Mouse (Mus musculus) forebrain, postnatal 0 days (tissue): ENCODE results near the gene Mllt6. TPM values are rescaled to one million over a fixed set of nuclear protein-coding genes. Genes with fewer than 3 reads are reported as not detected.
A peak's percentile ranks its signal among the peaks of the same experiment; 100 is the strongest.

Experiments
- ATAC-seq: fragments of 200-750 bp; cut with Nextera tagmentation; 2 replicates; pipeline ENCODE4 v1.8.0; 2017; ENCODE audit warnings: mild to moderate bottlenecking, moderate library complexity
- DNase-seq: peaks from one replicate; pipeline ENCODE4 v3.0.0-alpha.2; 2015
- H3K27ac ChIP-seq: fragments of 300-500 bp; sonication (generic); 2 replicates; pipeline ENCODE4 v1.5.1; 2014; ENCODE audit warnings: low read depth, mild to moderate bottlenecking, antibody characterized with exemption, low read length, moderate library complexity, mixed read lengths
- H3K27me3 ChIP-seq: fragments of 300-500 bp; sonication (generic); 2 replicates; pipeline ENCODE4 v1.6.1; 2014; ENCODE audit warnings: mild to moderate bottlenecking, low read length, mixed read lengths; ENCODE audit not compliant: insufficient read depth
- H3K36me3 ChIP-seq: fragments of 300-500 bp; sonication (generic); 2 replicates; pipeline ENCODE4 v1.6.1; 2014; ENCODE audit warnings: mild to moderate bottlenecking, moderate library complexity; ENCODE audit not compliant: insufficient read depth
- H3K4me1 ChIP-seq: fragments of 300-500 bp; sonication (generic); 2 replicates; pipeline ENCODE4 v1.6.1; 2014; ENCODE audit warnings: antibody characterized with exemption; ENCODE audit not compliant: insufficient read depth
- H3K4me2 ChIP-seq: fragments of 300-500 bp; sonication (generic); 2 replicates; pipeline ENCODE4 v1.6.1; 2014; ENCODE audit warnings: low read depth, mild to moderate bottlenecking, moderate library complexity
- H3K4me3 ChIP-seq: fragments of 300-500 bp; sonication (generic); 2 replicates; pipeline ENCODE4 v1.5.1; 2014; ENCODE audit warnings: low read depth, low read length, mixed read lengths
- H3K9ac ChIP-seq: fragments of 300-500 bp; sonication (generic); 2 replicates; pipeline ENCODE4 v1.6.1; 2014; ENCODE audit warnings: mild to moderate bottlenecking
- H3K9me3 ChIP-seq: fragments of 300-500 bp; sonication (generic); 2 replicates; pipeline ENCODE4 v1.6.1; 2016; ENCODE audit warnings: low read length
- CTCF ChIP-seq: sonication (generic); IDR thresholded peaks from 2 replicates; pipeline ENCODE4 v1.5.1; 2016; ENCODE audit warnings: antibody characterized with exemption, control low read depth, low read depth
- WGBS: fragments of 180-500 bp; shearing (Covaris S2); extraction: QIAGEN DNeasy Blood & Tissue Kit; methylation state at CpG from one replicate; pipeline ENCODE4 v1.1.7; 2014; 5-methylcytosine and 5-hydroxymethylcytosine counted together
- polyA plus RNA-seq: library from polyadenylated mRNA; unstranded; fragments of >200 nt; fragmentation: Nextera tagmentation; extraction: Ambion mirVana; gene quantifications from 2 replicates; pipeline ENCODE4 v1.2.1, GENCODE M21; 2015
- total RNA-seq: library from RNA; depleted of rRNA; stranded (reverse); fragments of >200 nt; gene quantifications from 2 replicates; pipeline ENCODE4 v1.2.3, GENCODE M21; 2014

Gene Mllt6
- total and polyA plus RNA-seq, 2 experiments from 2014 or later, result 1.7 to 48.1 TPM

- H3K27ac ChIP-seq, result no peak overlapping the region
- H3K4me1 ChIP-seq, result no peaks in the 10 kb centered on the region
- H3K4me3 ChIP-seq, result no peak overlapping the region
- H3K4me2 ChIP-seq, result no peak overlapping the region
- TF ChIP-seq CTCF, result no peak
- no peak for DNase-seq
- no peak for ATAC-seq
- peaks cover 70% of the 10 kb centered on the region for H3K36me3 ChIP-seq
- no peaks in the 10 kb centered on the region for H3K27me3 ChIP-seq
- WGBS, result 79% methylated on average over 15 of the region's 15 CpGs
- no peak overlapping the region for H3K9ac ChIP-seq
- H3K9me3 ChIP-seq, result no peaks in the 10 kb centered on the region
Measured at GRCm38 (mm10) chr11:97676050-97676754, 13.0 kb downstream of the Mllt6 start.

- Histone ChIP-seq H3K36me3 (peaks cover 77% of the 10 kb centered on the region), H3K4me3 (no peak overlapping the region), H3K27ac (no peak overlapping the region), H3K9ac (no peak overlapping the region), H3K27me3 (no peaks in the 10 kb centered on the region), H3K4me2 (no peak overlapping the region), H3K4me1 (no peaks in the 10 kb centered on the region), H3K9me3 (no peaks in the 10 kb centered on the region)
- no peak for ATAC-seq
- DNase-seq, result no peak
- 17% methylated on average over 15 of the region's 15 CpGs for WGBS
- no peak for TF ChIP-seq CTCF
Measured at GRCm38 (mm10) chr11:97677381-97677780, 14.2 kb downstream of the Mllt6 start.

GRCm38 (mm10) chr11:97677842-97678241 lies 14.6 kb downstream of the Mllt6 start:
- H3K9ac ChIP-seq, result no peak overlapping the region
- DNase-seq, result no peak

GRCm38 (mm10) chr11:97678301-97678700 lies 15.1 kb downstream of the Mllt6 start:
- no peak for TF ChIP-seq CTCF
- H3K27me3 ChIP-seq, result no peaks in the 10 kb centered on the region
- no peak overlapping the region for H3K27ac ChIP-seq
- 0 out of 2 replicates have a peak, but pooled peaks have one; percentile 23 for ATAC-seq
- H3K4me1 ChIP-seq, result no peaks in the 10 kb centered on the region
- H3K4me3 ChIP-seq, result no peak overlapping the region
- WGBS, result 45% methylated on average over 15 of the region's 15 CpGs
- H3K4me2 ChIP-seq, result no peak overlapping the region
- no peak for DNase-seq
- H3K9ac ChIP-seq, result no peak overlapping the region
- peaks cover 70% of the 10 kb centered on the region for H3K36me3 ChIP-seq
- no peaks in the 10 kb centered on the region for H3K9me3 ChIP-seq

More at GRCm38 (mm10) chr11:97677842-97678241, 14.6 kb downstream of the Mllt6 start:
- H3K27me3 ChIP-seq, result no peaks in the 10 kb centered on the region
- no peaks in the 10 kb centered on the region for H3K4me1 ChIP-seq
- TF ChIP-seq CTCF, result peak; percentile 39
- H3K9me3 ChIP-seq, result no peaks in the 10 kb centered on the region
- no peak overlapping the region for H3K4me2 ChIP-seq
- H3K36me3 ChIP-seq, result peaks cover 74% of the 10 kb centered on the region
- 46% methylated on average over 8 of the region's 8 CpGs for WGBS
- ATAC-seq, result 0 out of 2 replicates have a peak, but pooled peaks have one; percentile 10
- no peak overlapping the region for H3K4me3 ChIP-seq
- no peak overlapping the region for H3K27ac ChIP-seq

GRCm38 (mm10) chr11:97680430-97680829 lies 17.2 kb downstream of the Mllt6 start:
- no peaks in the 10 kb centered on the region for H3K9me3 ChIP-seq
- peaks cover 53% of the 10 kb centered on the region for H3K36me3 ChIP-seq
- DNase-seq (peak; percentile 43), ATAC-seq (peak; percentile 50)
- H3K4me3 ChIP-seq, result no peak overlapping the region
- H3K27me3 ChIP-seq, result no peaks in the 10 kb centered on the region
- H3K9ac ChIP-seq, result no peak overlapping the region
- no peak for TF ChIP-seq CTCF
- no peak overlapping the region for H3K27ac ChIP-seq
- 41% methylated on average over 12 of the region's 12 CpGs for WGBS
- no peaks in the 10 kb centered on the region for H3K4me1 ChIP-seq
- no peak overlapping the region for H3K4me2 ChIP-seq

- Histone ChIP-seq H3K4me3 (no peak overlapping the region), H3K9me3 (no peaks in the 10 kb centered on the region), H3K36me3 (peaks cover 36% of the 10 kb centered on the region), H3K4me1 (no peaks in the 10 kb centered on the region), H3K27ac (no peak overlapping the region), H3K4me2 (no peak overlapping the region), H3K9ac (no peak overlapping the region), H3K27me3 (no peaks in the 10 kb centered on the region)
- ATAC-seq (no peak), DNase-seq (no peak)
- WGBS, result 74% methylated on average over 6 of the region's 6 CpGs
- no peak for TF ChIP-seq CTCF
Measured at GRCm38 (mm10) chr11:97682504-97683055, 19.4 kb downstream of the Mllt6 start.

- peaks cover 32% of the 10 kb centered on the region for H3K36me3 ChIP-seq
- DNase-seq (no peak), ATAC-seq (no peak)
- H3K27me3 ChIP-seq, result no peaks in the 10 kb centered on the region
- no peak overlapping the region for H3K9ac ChIP-seq
- no peak for TF ChIP-seq CTCF
- 84% methylated on average over 6 of the region's 6 CpGs for WGBS
- H3K4me1 ChIP-seq, result no peaks in the 10 kb centered on the region
- H3K27ac ChIP-seq, result no peak overlapping the region
- H3K4me3 ChIP-seq, result no peak overlapping the region
- H3K4me2 ChIP-seq, result no peak overlapping the region
- H3K9me3 ChIP-seq, result no peaks in the 10 kb centered on the region
Measured at GRCm38 (mm10) chr11:97684063-97684680, 21.0 kb downstream of the Mllt6 start.
